Mouse (Mus musculus) megakaryocyte, adult 5-6 weeks (primary cell): ENCODE data around the gene Msh5. TPM values are rescaled to one million over a fixed set of nuclear protein-coding genes. Genes with fewer than 3 reads are reported as not detected.

Experiments used
- ATAC-seq: 2 replicates; pipeline ENCODE4 v1.8.0; 2016; ENCODE audit warnings: mild to moderate bottlenecking, inconsistent platforms; ENCODE audit not compliant: poor library complexity, severe bottlenecking
- total RNA-seq, 2 experiments: library from RNA; stranded (forward) in 1 of 2; stranded (reverse) in 1 of 2; fragments of 153-499, 151-499 nt in 1 of 2; fragments of 221-1000, 200-1000 nt in 1 of 2; gene quantifications; 2 replicates each; pipeline versions ENCODE4 v1.2.3 to v1.2.4; 2015 to 2017

Msh5 gene
- total RNA-seq, 2 experiments from 2014 or later, result 6.3 to 7.4 TPM

GRCm38 (mm10) chr17:34979631-34980030 is 66.9 kb downstream of the Msh5 start:
- no peak for ATAC-seq

Other genes starting within 250 kb of the Msh5 start
Only the 30 nearest of the 46 such genes appear.
- gene Ehmt2, start 148.3 kb downstream of the Msh5 start, total RNA-seq (2015), result 66.5 and 68.9 TPM in 2 replicates
- 75.4 and 75.7 TPM in 2 replicates for gene Ehmt2, start 148.3 kb downstream of the Msh5 start, total RNA-seq (2017)
- gene Slc44a4, start 132.3 kb downstream of the Msh5 start, total RNA-seq (2015), result 0.33 TPM in 1 of 2 replicates, not detected in the other
- 0.12 TPM in 1 of 2 replicates, not detected in the other for gene Slc44a4, start 132.3 kb downstream of the Msh5 start, total RNA-seq (2017)
- 18.1 and 22.9 TPM in 2 replicates for gene Neu1, start 115.5 kb downstream of the Msh5 start, total RNA-seq (2015)
- gene Neu1, start 115.5 kb downstream of the Msh5 start, total RNA-seq (2017), result 23.4 and 23.7 TPM in 2 replicates
- 14.9 and 22.6 TPM in 2 replicates for gene Hspa1b, start 87.5 kb downstream of the Msh5 start, total RNA-seq (2015)
- 23.0 and 30.6 TPM in 2 replicates for gene Hspa1b, start 87.5 kb downstream of the Msh5 start, total RNA-seq (2017)
- not detected in 2 replicates for gene Gm20481, start 76.8 kb downstream of the Msh5 start, total RNA-seq (2015)
- not detected in 2 replicates for gene Gm20481, start 76.8 kb downstream of the Msh5 start, total RNA-seq (2017)
- gene Hspa1a, start 74.6 kb downstream of the Msh5 start, total RNA-seq (2015), result 10.8 and 12.4 TPM in 2 replicates
- gene Hspa1a, start 74.6 kb downstream of the Msh5 start, total RNA-seq (2017), result 29.2 and 32.0 TPM in 2 replicates
- not detected in 2 replicates for gene Hspa1l, start 74.0 kb downstream of the Msh5 start, total RNA-seq (2015)
- gene Hspa1l, start 74.0 kb downstream of the Msh5 start, total RNA-seq (2017), result 0.22 TPM in 1 of 2 replicates, not detected in the other
- 85.8 and 141 TPM in 2 replicates for gene Lsm2, start 64.9 kb downstream of the Msh5 start, total RNA-seq (2015)
- gene Lsm2, start 64.9 kb downstream of the Msh5 start, total RNA-seq (2017), result 13.2 and 31.2 TPM in 2 replicates
- 42.2 and 61.8 TPM in 2 replicates for gene Vars, start 45.8 kb downstream of the Msh5 start, total RNA-seq (2015)
- gene Vars, start 45.8 kb downstream of the Msh5 start, total RNA-seq (2017), result 110 and 165 TPM in 2 replicates
- gene Vwa7, start 30.2 kb downstream of the Msh5 start, total RNA-seq (2015), result 0.07 TPM in 1 of 2 replicates, not detected in the other
- 0.11 TPM in 1 of 2 replicates, not detected in the other for gene Vwa7, start 30.2 kb downstream of the Msh5 start, total RNA-seq (2017)
- 1.4 and 1.5 TPM in 2 replicates for gene Sapcd1, start 18.7 kb downstream of the Msh5 start, total RNA-seq (2015)
- gene Sapcd1, start 18.7 kb downstream of the Msh5 start, total RNA-seq (2017), result 0.22 TPM in 1 of 2 replicates, not detected in the other
- gene Clic1, start 3.2 kb upstream of the Msh5 start, total RNA-seq (2015), result 415 and 463 TPM in 2 replicates
- 386 and 405 TPM in 2 replicates for gene Clic1, start 3.2 kb upstream of the Msh5 start, total RNA-seq (2017)
- 2.2 and 3.1 TPM in 2 replicates for gene Ddah2, start 12.3 kb upstream of the Msh5 start, total RNA-seq (2015)
- gene Ddah2, start 12.3 kb upstream of the Msh5 start, total RNA-seq (2017), result 1.2 and 2.7 TPM in 2 replicates
- gene Ly6g6c, start 18.6 kb upstream of the Msh5 start, total RNA-seq (2015), result not detected in 2 replicates
- gene Ly6g6c, start 18.6 kb upstream of the Msh5 start, total RNA-seq (2017), result not detected in 2 replicates
- gene Mpig6b, start 19.4 kb upstream of the Msh5 start, total RNA-seq (2015), result not detected in 2 replicates
- not detected in 2 replicates for gene Mpig6b, start 19.4 kb upstream of the Msh5 start, total RNA-seq (2017)
- not detected in 2 replicates for gene Ly6g6e, start 30.2 kb upstream of the Msh5 start, total RNA-seq (2015)
- not detected in 2 replicates for gene Ly6g6e, start 30.2 kb upstream of the Msh5 start, total RNA-seq (2017)
- not detected in 2 replicates for gene Ly6g6d, start 31.3 kb upstream of the Msh5 start, total RNA-seq (2015)
- not detected in 2 replicates for gene Ly6g6d, start 31.3 kb upstream of the Msh5 start, total RNA-seq (2017)
- gene Ly6g6f, start 38.9 kb upstream of the Msh5 start, total RNA-seq (2015), result not detected in 2 replicates
- not detected in 2 replicates for gene Ly6g6f, start 38.9 kb upstream of the Msh5 start, total RNA-seq (2017)
- gene Abhd16a, start 42.5 kb upstream of the Msh5 start, total RNA-seq (2015), result 17.6 and 21.3 TPM in 2 replicates
- gene Abhd16a, start 42.5 kb upstream of the Msh5 start, total RNA-seq (2017), result 18.0 and 20.4 TPM in 2 replicates
- gene Ly6g5c, start 61.5 kb upstream of the Msh5 start, total RNA-seq (2015), result not detected in 2 replicates
- not detected in 2 replicates for gene Ly6g5c, start 61.5 kb upstream of the Msh5 start, total RNA-seq (2017)
- gene Ly6g5b, start 68.7 kb upstream of the Msh5 start, total RNA-seq (2015), result 6.1 and 8.2 TPM in 2 replicates
- gene Ly6g5b, start 68.7 kb upstream of the Msh5 start, total RNA-seq (2017), result 1.4 and 1.8 TPM in 2 replicates
- 22.6 and 24.6 TPM in 2 replicates for gene Gpank1, start 74.7 kb upstream of the Msh5 start, total RNA-seq (2015)
- gene Gpank1, start 74.7 kb upstream of the Msh5 start, total RNA-seq (2017), result 48.5 and 50.0 TPM in 2 replicates
- 404 and 428 TPM in 2 replicates for gene Csnk2b, start 75.3 kb upstream of the Msh5 start, total RNA-seq (2015)
- gene Csnk2b, start 75.3 kb upstream of the Msh5 start, total RNA-seq (2017), result 323 and 362 TPM in 2 replicates
- gene D17H6S53E, start 79.6 kb upstream of the Msh5 start, total RNA-seq (2015), result 4.5 and 4.7 TPM in 2 replicates
- gene D17H6S53E, start 79.6 kb upstream of the Msh5 start, total RNA-seq (2017), result 13.0 and 26.1 TPM in 2 replicates
- 0.38 TPM in 1 of 2 replicates, not detected in the other for gene Apom, start 85.3 kb upstream of the Msh5 start, total RNA-seq (2015)
- gene Apom, start 85.3 kb upstream of the Msh5 start, total RNA-seq (2017), result 0.26 TPM in 1 of 2 replicates, not detected in the other
- gene Bag6, start 88.4 kb upstream of the Msh5 start, total RNA-seq (2015), result 87.9 and 91.7 TPM in 2 replicates
- 72.4 and 90.5 TPM in 2 replicates for gene Bag6, start 88.4 kb upstream of the Msh5 start, total RNA-seq (2017)
- gene Prrc2a, start 118.2 kb upstream of the Msh5 start, total RNA-seq (2015), result 144 and 172 TPM in 2 replicates
- 35.8 and 60.6 TPM in 2 replicates for gene Prrc2a, start 118.2 kb upstream of the Msh5 start, total RNA-seq (2017)
- 78.7 and 81.4 TPM in 2 replicates for gene Aif1, start 129.3 kb upstream of the Msh5 start, total RNA-seq (2015)
- gene Aif1, start 129.3 kb upstream of the Msh5 start, total RNA-seq (2017), result 103 and 120 TPM in 2 replicates
- gene Lst1, start 141.7 kb upstream of the Msh5 start, total RNA-seq (2015), result 425 and 434 TPM in 2 replicates
- gene Lst1, start 141.7 kb upstream of the Msh5 start, total RNA-seq (2017), result 495 and 596 TPM in 2 replicates
- 11.7 and 13.3 TPM in 2 replicates for gene Ltb, start 147.7 kb upstream of the Msh5 start, total RNA-seq (2015)
- 7.3 and 11.2 TPM in 2 replicates for gene Ltb, start 147.7 kb upstream of the Msh5 start, total RNA-seq (2017)